Mouse (Mus musculus): Measurements from ENCODE around the gene Alg1. TPM values are rescaled to one million over a fixed set of nuclear protein-coding genes. Genes with fewer than 3 reads are reported as not detected.

Alg1 gene
- 25.5 and 28.1 TPM in 2 replicates for polyA plus RNA-seq (2014; fragmentation: Nextera tagmentation; extraction: Ambion mirVana)

DNA sequence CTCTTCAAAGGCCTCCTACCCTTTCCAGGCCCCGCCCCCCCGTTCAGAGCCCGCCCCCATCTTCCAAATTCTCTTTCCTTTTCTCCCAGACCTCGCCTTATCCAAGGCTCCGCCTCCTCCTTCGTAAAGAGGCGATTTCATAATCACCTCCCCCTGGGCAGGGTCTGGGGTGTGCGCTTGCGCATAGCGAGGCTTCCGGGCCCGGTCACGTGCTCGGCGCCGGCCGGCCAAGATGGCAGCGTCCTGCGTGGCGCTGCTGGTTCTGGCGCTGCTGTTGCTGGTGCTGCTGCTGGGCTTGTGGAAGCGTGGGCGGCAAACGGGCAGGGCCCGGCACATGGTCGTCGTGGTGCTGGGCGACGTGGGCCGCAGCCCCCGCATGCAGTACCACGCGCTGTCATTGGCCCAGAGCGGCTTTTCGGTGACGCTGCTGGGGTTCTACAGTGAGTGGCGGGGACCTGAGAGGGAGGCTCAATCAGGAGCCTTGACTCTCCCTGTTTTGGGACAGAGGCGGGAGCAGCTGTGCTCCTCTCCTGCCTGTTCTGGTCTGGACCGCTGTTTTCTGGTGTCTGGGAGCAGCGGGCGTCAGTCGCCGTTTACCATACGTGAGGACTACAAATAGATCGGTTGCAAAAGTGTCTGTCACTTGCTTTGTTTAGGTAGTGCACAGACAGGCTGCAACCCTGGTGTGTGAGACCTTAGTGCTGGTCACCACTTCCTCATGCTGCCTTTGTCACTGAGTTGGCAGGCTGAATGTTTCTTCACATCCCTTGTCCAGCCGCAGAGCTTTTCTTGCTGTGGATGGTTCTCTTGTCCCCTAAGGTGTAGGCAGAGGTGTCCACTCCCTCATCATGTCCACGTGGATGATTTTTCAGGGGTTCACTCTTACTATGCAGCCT, at the start of gene Alg1:
TSS of gene Alg1 (plus strand) at position 204 of the 896 bp plus-strand sequence.
- H3K27me3 ChIP-seq (ENCODE audit: control insufficient read depth, insufficient read depth, low read length): no peaks in the 10 kb centered on the region
- peak within 1 kb of the TSS; percentile 50 for H3K4me2 ChIP-seq (replicated peaks; ENCODE audit: low read depth, low read length)
- H3K4me1 ChIP-seq (replicated peaks; ENCODE audit: control insufficient read depth, insufficient read depth, low read length): no peaks in the 10 kb centered on the region
- H3K36me3 ChIP-seq (ENCODE audit: control insufficient read depth, insufficient read depth, low read length): no peaks in the 10 kb centered on the region
- peak; percentile 97 for ATAC-seq (ENCODE audit: low FRiP score)
- H3K4me3 ChIP-seq (ENCODE audit: low read depth, low read length): peak within 1 kb of the TSS; percentile 84
- DNase-seq (ENCODE audit: low spot score): peak; percentile 94
- WGBS: 2% methylated on average over 47 of the region's 47 CpGs
- H3K27ac ChIP-seq (ENCODE audit: low read depth, low read length): 0 out of 2 replicates have a peak within 1 kb of the TSS, but pooled peaks have one; percentile 0
- peak within 1 kb of the TSS; percentile 87 for H3K9ac ChIP-seq (ENCODE audit: low read depth, low read length)
- H3K9me3 ChIP-seq (ENCODE audit: control insufficient read depth, low read length): no peaks in the 10 kb centered on the region

DNA sequence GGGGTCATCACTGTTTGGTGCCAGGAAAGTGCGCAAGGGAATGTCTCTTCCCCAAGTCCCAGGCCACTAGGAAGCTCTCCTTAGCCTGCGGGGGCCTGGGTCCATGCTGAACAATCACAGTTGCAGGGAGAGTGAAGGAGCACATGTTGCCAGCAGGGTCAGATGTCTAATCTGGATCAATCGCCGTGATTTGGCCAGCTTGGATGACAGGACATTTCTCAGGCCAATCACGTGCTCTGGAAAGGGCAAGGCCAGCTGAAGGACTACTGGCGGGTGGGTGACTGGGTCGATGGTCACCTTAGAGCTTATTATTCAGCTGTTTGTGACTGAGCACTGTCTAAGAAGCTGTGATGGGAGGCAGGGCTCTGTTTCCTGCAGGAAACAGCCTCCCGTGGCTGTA, 49.3 kb upstream of the Alg1 start:
- no peak overlapping the region for H3K27ac ChIP-seq (ENCODE audit: low read depth, low read length)
- no peaks in the 10 kb centered on the region for H3K27me3 ChIP-seq (ENCODE audit: control insufficient read depth, insufficient read depth, low read length)
- ATAC-seq (ENCODE audit: low FRiP score): no peak
- H3K4me2 ChIP-seq (replicated peaks; ENCODE audit: low read depth, low read length): no peak overlapping the region
- DNase-seq (ENCODE audit: low spot score): no peak
- no peaks in the 10 kb centered on the region for H3K4me1 ChIP-seq (replicated peaks; ENCODE audit: control insufficient read depth, insufficient read depth, low read length)
- H3K9me3 ChIP-seq (ENCODE audit: control insufficient read depth, low read length): no peaks in the 10 kb centered on the region
- no peaks in the 10 kb centered on the region for H3K36me3 ChIP-seq (ENCODE audit: control insufficient read depth, insufficient read depth, low read length)
- H3K9ac ChIP-seq (ENCODE audit: low read depth, low read length): no peak overlapping the region
- 66% methylated on average over 8 of the region's 8 CpGs for WGBS
- H3K4me3 ChIP-seq (ENCODE audit: low read depth, low read length): no peak overlapping the region

DNA sequence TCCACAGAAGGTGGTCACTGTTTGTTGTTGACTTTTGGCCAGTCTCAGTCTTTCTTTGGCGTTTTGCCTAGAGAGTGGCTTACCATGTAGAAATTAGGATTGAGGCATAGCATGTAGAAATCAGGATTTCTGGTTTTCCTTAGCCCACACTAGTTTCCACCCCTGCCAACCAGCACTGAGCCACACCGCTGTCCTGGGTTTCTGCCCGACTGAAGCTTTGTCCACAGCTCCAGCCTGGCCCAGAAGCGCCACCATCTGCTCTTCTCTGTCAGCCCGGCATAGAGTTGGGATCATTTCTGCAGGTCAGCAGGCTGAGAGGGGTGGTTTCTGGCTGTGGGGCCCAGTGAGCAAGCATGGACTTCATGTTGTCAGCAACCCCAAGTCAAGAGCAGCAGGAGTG, 48.5 kb upstream of the Alg1 start:
- Histone ChIP-seq H3K36me3 (ENCODE audit: control insufficient read depth, insufficient read depth, low read length) (no peaks in the 10 kb centered on the region), H3K9me3 (ENCODE audit: control insufficient read depth, low read length) (no peaks in the 10 kb centered on the region), H3K27me3 (ENCODE audit: control insufficient read depth, insufficient read depth, low read length) (no peaks in the 10 kb centered on the region), H3K4me3 (ENCODE audit: low read depth, low read length) (no peak overlapping the region), H3K27ac (ENCODE audit: low read depth, low read length) (no peak overlapping the region), H3K4me1 (replicated peaks; ENCODE audit: control insufficient read depth, insufficient read depth, low read length) (no peaks in the 10 kb centered on the region), H3K4me2 (replicated peaks; ENCODE audit: low read depth, low read length) (no peak overlapping the region), H3K9ac (ENCODE audit: low read depth, low read length) (no peak overlapping the region)
- DNase-seq (ENCODE audit: low spot score) (no peak), ATAC-seq (ENCODE audit: low FRiP score) (no peak)
- 84% methylated on average over 5 of the region's 5 CpGs for whole genome bisulfite sequencing

DNA sequence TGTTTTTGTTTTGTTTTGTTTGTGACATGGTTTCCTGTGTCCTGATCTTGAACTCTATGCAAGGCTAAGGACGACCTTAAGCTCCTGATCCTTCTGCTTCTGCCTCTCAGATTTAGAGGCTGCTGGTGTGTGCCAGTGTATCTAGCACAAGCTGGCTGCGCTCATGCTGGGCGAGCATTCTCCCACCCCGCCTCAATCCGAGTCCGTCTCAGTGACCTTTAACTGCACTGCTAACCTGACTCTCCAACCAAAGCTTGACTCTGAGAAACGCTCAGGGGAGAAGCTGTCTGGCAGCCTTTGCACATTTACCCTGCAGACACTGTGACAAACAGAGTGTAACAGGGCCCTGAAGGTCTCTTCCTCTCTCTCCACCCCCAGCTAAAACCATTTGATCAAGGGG, 47.7 kb upstream of the Alg1 start:
- 65% methylated on average over 7 of the region's 7 CpGs for WGBS

DNA sequence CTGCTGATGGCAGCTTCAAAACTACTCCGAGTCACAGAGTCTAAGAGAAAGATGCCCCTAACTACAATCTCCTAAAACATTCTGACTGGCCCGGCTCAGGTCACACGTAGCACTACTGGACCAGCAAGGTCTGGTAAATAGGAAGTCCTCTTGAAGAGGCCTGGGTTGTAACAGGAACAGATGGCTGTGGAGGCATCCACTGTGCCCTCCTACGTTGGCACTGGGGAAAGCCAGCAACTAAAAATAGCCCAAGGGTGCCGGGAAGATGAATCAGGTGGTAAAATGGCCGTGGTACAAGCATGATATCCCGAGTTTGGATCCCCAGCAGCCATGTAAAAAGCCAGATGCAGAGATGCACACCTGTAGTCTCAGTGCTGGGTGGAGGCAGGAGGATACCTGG, 47.2 kb upstream of the Alg1 start:
- WGBS: 78% methylated on average over 7 of the region's 7 CpGs

More for the DNA sequence above, 47.7 kb upstream of the Alg1 start:
- no peaks in the 10 kb centered on the region for H3K4me1 ChIP-seq (replicated peaks; ENCODE audit: control insufficient read depth, insufficient read depth, low read length)
- H3K9me3 ChIP-seq (ENCODE audit: control insufficient read depth, low read length): no peaks in the 10 kb centered on the region
- H3K4me3 ChIP-seq (ENCODE audit: low read depth, low read length): no peak overlapping the region
- H3K4me2 ChIP-seq (replicated peaks; ENCODE audit: low read depth, low read length): no peak overlapping the region
- ATAC-seq (ENCODE audit: low FRiP score) (no peak), DNase-seq (ENCODE audit: low spot score) (no peak)
- no peak overlapping the region for H3K9ac ChIP-seq (ENCODE audit: low read depth, low read length)
- no peak overlapping the region for H3K27ac ChIP-seq (ENCODE audit: low read depth, low read length)
- no peaks in the 10 kb centered on the region for H3K27me3 ChIP-seq (ENCODE audit: control insufficient read depth, insufficient read depth, low read length)
- H3K36me3 ChIP-seq (ENCODE audit: control insufficient read depth, insufficient read depth, low read length): no peaks in the 10 kb centered on the region

DNA sequence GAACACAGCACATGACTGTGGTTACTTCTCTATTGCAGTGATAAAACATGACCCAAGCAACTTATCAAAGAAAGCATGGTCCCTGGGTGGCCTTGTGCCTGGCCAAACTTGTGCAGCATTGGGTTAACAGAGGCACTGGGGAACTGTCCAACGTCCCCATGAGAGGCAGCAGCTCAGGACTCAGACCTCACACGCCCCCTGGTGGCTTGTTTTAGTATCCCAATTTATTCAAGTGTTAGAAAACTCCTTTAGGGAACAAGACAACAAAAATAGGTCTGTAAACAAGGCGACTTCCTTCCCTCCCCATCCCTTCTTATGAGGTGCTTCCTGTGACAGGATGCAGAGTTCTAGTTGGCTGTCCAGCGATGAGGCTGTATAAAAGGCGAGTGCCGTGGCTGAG, 38.3 kb upstream of the Alg1 start:
- 28% methylated on average over 6 of the region's 6 CpGs for WGBS
- Histone ChIP-seq H3K4me2 (replicated peaks; ENCODE audit: low read depth, low read length) (no peak overlapping the region), H3K36me3 (ENCODE audit: control insufficient read depth, insufficient read depth, low read length) (no peaks in the 10 kb centered on the region), H3K9me3 (ENCODE audit: control insufficient read depth, low read length) (no peaks in the 10 kb centered on the region), H3K4me1 (replicated peaks; ENCODE audit: control insufficient read depth, insufficient read depth, low read length) (no peaks in the 10 kb centered on the region), H3K27me3 (ENCODE audit: control insufficient read depth, insufficient read depth, low read length) (no peaks in the 10 kb centered on the region), H3K9ac (ENCODE audit: low read depth, low read length) (no peak overlapping the region), H3K27ac (ENCODE audit: low read depth, low read length) (no peak overlapping the region), H3K4me3 (ENCODE audit: low read depth, low read length) (no peak overlapping the region)
- no peak for ATAC-seq (ENCODE audit: low FRiP score)
- peak; percentile 79 for DNase-seq (ENCODE audit: low spot score)

More for the DNA sequence above, 47.2 kb upstream of the Alg1 start:
- Histone ChIP-seq H3K9me3 (ENCODE audit: control insufficient read depth, low read length) (no peaks in the 10 kb centered on the region), H3K9ac (ENCODE audit: low read depth, low read length) (no peak overlapping the region), H3K4me3 (ENCODE audit: low read depth, low read length) (no peak overlapping the region), H3K4me2 (replicated peaks; ENCODE audit: low read depth, low read length) (no peak overlapping the region), H3K27me3 (ENCODE audit: control insufficient read depth, insufficient read depth, low read length) (no peaks in the 10 kb centered on the region), H3K4me1 (replicated peaks; ENCODE audit: control insufficient read depth, insufficient read depth, low read length) (no peaks in the 10 kb centered on the region), H3K27ac (ENCODE audit: low read depth, low read length) (no peak overlapping the region), H3K36me3 (ENCODE audit: control insufficient read depth, insufficient read depth, low read length) (no peaks in the 10 kb centered on the region)
- ATAC-seq (ENCODE audit: low FRiP score) (no peak), DNase-seq (ENCODE audit: low spot score) (no peak)

DNA sequence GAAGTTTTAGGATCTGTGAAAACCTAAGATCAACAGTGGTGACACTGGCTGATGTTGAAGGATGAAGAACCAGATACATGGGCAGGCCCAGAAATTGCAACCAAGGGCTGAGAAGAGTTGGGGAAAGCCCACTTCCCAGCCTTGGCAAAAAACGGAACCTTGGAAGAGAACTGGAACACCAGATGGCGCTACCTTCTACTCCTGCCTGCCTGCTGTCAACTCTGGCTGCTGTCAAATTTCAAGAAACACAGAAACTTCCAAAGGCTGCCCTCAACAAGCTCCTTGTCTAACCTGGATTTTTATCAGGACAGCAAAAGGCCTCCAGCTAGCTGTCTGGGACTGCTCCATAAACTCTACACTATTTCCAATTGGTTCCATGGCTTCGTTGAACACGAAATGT, 30.7 kb upstream of the Alg1 start:
- DNase-seq (ENCODE audit: low spot score) (peak; percentile 68), ATAC-seq (ENCODE audit: low FRiP score) (no peak)
- Histone ChIP-seq H3K9me3 (ENCODE audit: control insufficient read depth, low read length) (no peaks in the 10 kb centered on the region), H3K4me3 (ENCODE audit: low read depth, low read length) (peak overlapping the region; percentile 85), H3K27ac (ENCODE audit: low read depth, low read length) (no peak overlapping the region), H3K9ac (ENCODE audit: low read depth, low read length) (no peak overlapping the region), H3K4me2 (replicated peaks; ENCODE audit: low read depth, low read length) (peak overlapping the region; percentile 91; the same call in 1 of the 2 replicates), H3K27me3 (ENCODE audit: control insufficient read depth, insufficient read depth, low read length) (no peaks in the 10 kb centered on the region), H3K36me3 (ENCODE audit: control insufficient read depth, insufficient read depth, low read length) (no peaks in the 10 kb centered on the region), H3K4me1 (replicated peaks; ENCODE audit: control insufficient read depth, insufficient read depth, low read length) (no peaks in the 10 kb centered on the region)
- WGBS: 16% methylated on average over 4 of the region's 4 CpGs

DNA sequence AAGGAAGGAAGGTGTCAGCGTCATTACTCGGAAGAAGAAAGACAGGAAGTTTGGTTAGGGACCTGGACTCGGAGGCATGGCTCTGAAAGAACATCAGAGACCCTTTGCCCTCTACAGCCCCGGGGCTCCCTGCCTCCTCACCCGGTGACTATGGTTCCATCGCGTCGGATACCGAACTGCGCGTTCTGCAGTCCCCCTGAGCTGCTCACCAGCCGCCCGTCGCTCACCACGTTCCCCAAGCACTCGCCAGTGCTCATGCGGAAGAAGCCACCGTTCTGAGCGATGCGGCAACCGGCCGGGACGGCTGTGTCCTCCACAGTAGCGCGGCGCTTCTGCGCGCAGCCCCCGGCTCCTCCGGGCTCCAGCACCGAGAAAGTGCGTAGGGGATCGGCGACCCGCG, 30.2 kb upstream of the Alg1 start:
- ATAC-seq (ENCODE audit: low FRiP score) (peak; percentile 62), DNase-seq (ENCODE audit: low spot score) (no peak)
- peak overlapping the region; percentile 85 for H3K4me3 ChIP-seq (ENCODE audit: low read depth, low read length)
- H3K36me3 ChIP-seq (ENCODE audit: control insufficient read depth, insufficient read depth, low read length): no peaks in the 10 kb centered on the region
- no peaks in the 10 kb centered on the region for H3K27me3 ChIP-seq (ENCODE audit: control insufficient read depth, insufficient read depth, low read length)
- no peak overlapping the region for H3K27ac ChIP-seq (ENCODE audit: low read depth, low read length)
- H3K9ac ChIP-seq (ENCODE audit: low read depth, low read length): peak overlapping the region; percentile 68
- 1% methylated on average over 36 of the region's 36 CpGs for WGBS
- no peaks in the 10 kb centered on the region for H3K4me1 ChIP-seq (replicated peaks; ENCODE audit: control insufficient read depth, insufficient read depth, low read length)
- no peaks in the 10 kb centered on the region for H3K9me3 ChIP-seq (ENCODE audit: control insufficient read depth, low read length)
- peak overlapping the region; percentile 91 for H3K4me2 ChIP-seq (replicated peaks; ENCODE audit: low read depth, low read length)
